Mouse (Mus musculus): ENCODE data around the gene Chd3. TPM values are rescaled to one million over a fixed set of nuclear protein-coding genes. Genes with fewer than 3 reads are reported as not detected.
A peak's percentile ranks its signal among the peaks of the same experiment; 100 is the strongest.

Gene Chd3
- polyA plus RNA-seq, 1 experiment from 2014 or later: 87.4 TPM

DNA sequence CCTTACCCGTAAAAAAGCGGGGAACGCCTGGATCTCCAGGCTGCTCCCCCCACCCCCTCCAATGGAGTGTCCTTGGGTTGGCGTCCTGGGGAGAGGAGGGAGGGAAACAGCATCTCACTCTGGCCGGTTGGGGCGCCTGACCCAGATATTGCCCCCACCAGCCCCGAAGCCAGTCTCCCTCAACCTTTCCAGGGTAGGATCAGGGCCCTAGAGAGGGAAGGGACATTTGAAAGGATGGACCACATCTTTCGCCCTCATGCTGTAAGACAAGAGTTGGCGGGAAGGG lies 42.1 kb downstream of the Chd3 start:
- Histone ChIP-seq H3K36me3 (ENCODE audit: control insufficient read depth, insufficient read depth, low read length) (no peaks in the 10 kb centered on the region), H3K4me3 (ENCODE audit: low read depth, low read length) (peak overlapping the region; percentile 54; the same call in 1 of the 2 replicates), H3K9me3 (ENCODE audit: control insufficient read depth, low read depth, low read length) (no peaks in the 10 kb centered on the region), H3K27ac (ENCODE audit: low read length) (no peak overlapping the region), H3K4me2 (replicated peaks; ENCODE audit: low read depth, low read length) (peak overlapping the region; percentile 97; the same call in 1 of the 2 replicates), H3K27me3 (ENCODE audit: control insufficient read depth, insufficient read depth, low read length) (peaks cover 3% of the 10 kb centered on the region; the same call in 1 of the 2 replicates), H3K9ac (replicated peaks; ENCODE audit: low read depth, low read length) (no peak overlapping the region), H3K4me1 (ENCODE audit: control insufficient read depth, insufficient read depth, low read length) (peaks cover 27% of the 10 kb centered on the region)
- no peak for ATAC-seq (ENCODE audit: insufficient number of reproducible peaks, insufficient read depth, low FRiP score, low read depth)
- WGBS: 15% methylated on average over 9 of the region's 9 CpGs

DNA sequence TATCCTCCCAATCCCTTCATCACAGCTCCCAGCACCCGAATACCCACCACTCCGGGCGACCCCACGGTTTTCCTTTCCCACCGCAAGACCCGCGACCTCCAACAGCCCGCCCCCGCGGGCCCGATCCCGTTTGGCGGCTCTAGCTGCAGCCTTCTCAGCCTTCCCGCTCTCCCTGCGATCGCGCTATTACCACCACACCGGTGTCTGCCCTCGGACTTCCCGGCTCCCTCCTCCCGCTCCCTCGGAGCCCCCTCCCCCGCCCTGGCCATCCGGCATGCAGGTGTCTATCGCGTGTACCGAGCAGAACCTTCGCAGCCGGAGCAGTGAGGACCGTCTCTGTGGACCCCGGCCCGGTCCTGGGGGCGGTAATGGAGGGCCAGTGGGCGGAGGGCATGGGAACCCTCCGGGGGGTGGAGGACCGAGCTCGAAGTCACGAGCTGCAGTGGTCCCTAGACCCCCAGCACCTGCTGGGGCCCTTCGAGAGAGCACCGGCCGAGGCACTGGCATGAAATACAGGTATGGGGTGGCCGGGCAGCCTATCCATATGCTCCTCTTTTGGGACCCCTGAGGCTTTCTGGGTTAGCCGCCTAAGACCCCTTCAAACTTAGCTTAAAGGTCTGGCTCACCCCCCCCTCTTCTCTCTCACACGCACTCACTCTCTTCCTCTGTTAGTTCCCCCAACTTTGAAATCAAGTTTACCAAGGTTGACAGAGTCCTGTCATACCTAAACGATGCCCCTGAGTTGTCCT lies 42.6 kb downstream of the Chd3 start:
- Histone ChIP-seq H3K9ac (replicated peaks; ENCODE audit: low read depth, low read length) (peak overlapping the region; percentile 28; the same call in 1 of the 2 replicates), H3K9me3 (ENCODE audit: control insufficient read depth, low read depth, low read length) (no peaks in the 10 kb centered on the region), H3K4me3 (ENCODE audit: low read depth, low read length) (peak overlapping the region; percentile 54), H3K4me1 (ENCODE audit: control insufficient read depth, insufficient read depth, low read length) (peaks cover 28% of the 10 kb centered on the region), H3K36me3 (ENCODE audit: control insufficient read depth, insufficient read depth, low read length) (no peaks in the 10 kb centered on the region), H3K27me3 (ENCODE audit: control insufficient read depth, insufficient read depth, low read length) (peaks cover 3% of the 10 kb centered on the region; the same call in 1 of the 2 replicates), H3K4me2 (replicated peaks; ENCODE audit: low read depth, low read length) (peak overlapping the region; percentile 97), H3K27ac (ENCODE audit: low read length) (no peak overlapping the region)
- 2% methylated on average over 45 of the region's 45 CpGs for WGBS
- no peak for ATAC-seq (ENCODE audit: insufficient number of reproducible peaks, insufficient read depth, low FRiP score, low read depth)

DNA sequence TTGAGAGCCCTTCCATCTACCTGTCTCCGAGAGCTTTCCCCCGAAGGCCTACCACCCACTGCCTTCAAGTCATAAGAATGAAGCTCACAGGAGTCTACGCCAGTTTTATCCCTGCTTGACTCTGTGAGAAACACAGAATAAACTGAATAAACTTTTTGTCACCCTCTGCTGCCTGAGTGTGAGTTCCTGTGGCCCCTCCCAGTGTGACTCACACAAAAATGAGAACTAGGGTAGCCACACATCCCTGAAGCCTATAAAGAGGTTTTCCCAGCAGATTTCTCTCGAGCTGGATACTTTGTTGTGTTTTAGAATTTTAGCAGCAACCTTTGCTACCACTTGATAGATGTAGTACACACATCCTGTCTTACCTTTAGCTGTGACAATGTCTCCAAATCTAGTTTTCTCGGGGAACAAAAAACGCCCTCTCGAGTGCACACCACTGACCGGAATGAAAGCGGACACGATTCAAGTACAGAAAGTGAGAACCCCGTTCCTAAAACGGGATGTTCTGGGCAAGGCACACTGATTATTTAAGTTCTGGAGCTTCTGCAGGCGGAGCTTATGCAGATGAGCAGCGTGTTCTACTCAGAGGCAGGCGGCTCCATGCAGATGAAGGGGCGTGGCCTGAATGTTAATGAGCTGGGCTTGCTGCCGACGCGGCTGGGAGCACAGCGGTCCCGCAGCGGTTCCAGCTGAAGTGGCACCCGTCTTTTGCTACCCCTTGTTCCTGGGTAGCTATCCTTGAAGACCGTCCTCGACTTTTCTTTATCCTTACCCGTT lies 43.4 kb downstream of the Chd3 start, which contains the start of gene Kcnab3:
TSS of gene Kcnab3 (plus strand) at position 631 of the 780 bp plus-strand sequence.
- peaks cover 23% of the 10 kb centered on the region for H3K4me1 ChIP-seq (ENCODE audit: control insufficient read depth, insufficient read depth, low read length)
- no peaks in the 10 kb centered on the region for H3K36me3 ChIP-seq (ENCODE audit: control insufficient read depth, insufficient read depth, low read length)
- peaks cover 3% of the 10 kb centered on the region; the same call in 1 of the 2 replicates for H3K27me3 ChIP-seq (ENCODE audit: control insufficient read depth, insufficient read depth, low read length)
- peak within 1 kb of the TSS; percentile 97 for H3K4me2 ChIP-seq (replicated peaks; ENCODE audit: low read depth, low read length)
- no peak within 1 kb of the TSS for H3K27ac ChIP-seq (ENCODE audit: low read length)
- 10% methylated on average over 26 of the region's 26 CpGs for WGBS
- peak; percentile 70; the same call in 1 of the 2 replicates for ATAC-seq (ENCODE audit: insufficient number of reproducible peaks, insufficient read depth, low FRiP score, low read depth)
- peak within 1 kb of the TSS; percentile 54 for H3K4me3 ChIP-seq (ENCODE audit: low read depth, low read length)
- H3K9ac ChIP-seq (replicated peaks; ENCODE audit: low read depth, low read length): peak within 1 kb of the TSS; percentile 28; the same call in 1 of the 2 replicates
- H3K9me3 ChIP-seq (ENCODE audit: control insufficient read depth, low read depth, low read length): no peaks in the 10 kb centered on the region

GRCm38 (mm10) chr11:69324749-69325148 lies 44.5 kb downstream of the Chd3 start:
- Histone ChIP-seq H3K27ac (ENCODE audit: low read length) (no peak overlapping the region), H3K4me1 (ENCODE audit: control insufficient read depth, insufficient read depth, low read length) (peaks cover 23% of the 10 kb centered on the region), H3K9me3 (ENCODE audit: control insufficient read depth, low read depth, low read length) (no peaks in the 10 kb centered on the region), H3K36me3 (ENCODE audit: control insufficient read depth, insufficient read depth, low read length) (peaks cover 2% of the 10 kb centered on the region; the same call in 1 of the 2 replicates), H3K9ac (replicated peaks; ENCODE audit: low read depth, low read length) (no peak overlapping the region), H3K27me3 (ENCODE audit: control insufficient read depth, insufficient read depth, low read length) (peaks cover 3% of the 10 kb centered on the region; the same call in 1 of the 2 replicates), H3K4me3 (ENCODE audit: low read depth, low read length) (peak overlapping the region; percentile 67; the same call in 1 of the 2 replicates), H3K4me2 (replicated peaks; ENCODE audit: low read depth, low read length) (peak overlapping the region; percentile 88; the same call in 1 of the 2 replicates)
- no peak for ATAC-seq (ENCODE audit: insufficient number of reproducible peaks, insufficient read depth, low FRiP score, low read depth)
- WGBS: 78% methylated on average over 6 of the region's 6 CpGs

- peaks cover 23% of the 10 kb centered on the region for H3K4me1 ChIP-seq (ENCODE audit: control insufficient read depth, insufficient read depth, low read length)
- peak; percentile 95 for ATAC-seq (ENCODE audit: insufficient number of reproducible peaks, insufficient read depth, low FRiP score, low read depth)
- peak within 1 kb of the TSS; percentile 88 for H3K4me2 ChIP-seq (replicated peaks; ENCODE audit: low read depth, low read length)
- WGBS: under 1% methylated on average over 30 of the region's 30 CpGs
- peaks cover 3% of the 10 kb centered on the region; the same call in 1 of the 2 replicates for H3K27me3 ChIP-seq (ENCODE audit: control insufficient read depth, insufficient read depth, low read length)
- peaks cover 13% of the 10 kb centered on the region for H3K36me3 ChIP-seq (ENCODE audit: control insufficient read depth, insufficient read depth, low read length)
- peak within 1 kb of the TSS; percentile 80 for H3K27ac ChIP-seq (ENCODE audit: low read length)
- peak within 1 kb of the TSS; percentile 74 for H3K9ac ChIP-seq (replicated peaks; ENCODE audit: low read depth, low read length)
- H3K4me3 ChIP-seq (ENCODE audit: low read depth, low read length): peak within 1 kb of the TSS; percentile 67
- H3K9me3 ChIP-seq (ENCODE audit: control insufficient read depth, low read depth, low read length): no peaks in the 10 kb centered on the region
Measured at GRCm38 (mm10) chr11:69323667-69324111, 45.5 kb downstream of the Chd3 start, which contains the start of the genes Cntrob and Trappc1. TSS of gene Cntrob (minus strand) at chr11:69323775. TSS of gene Trappc1 (plus strand) at chr11:69323980.

DNA sequence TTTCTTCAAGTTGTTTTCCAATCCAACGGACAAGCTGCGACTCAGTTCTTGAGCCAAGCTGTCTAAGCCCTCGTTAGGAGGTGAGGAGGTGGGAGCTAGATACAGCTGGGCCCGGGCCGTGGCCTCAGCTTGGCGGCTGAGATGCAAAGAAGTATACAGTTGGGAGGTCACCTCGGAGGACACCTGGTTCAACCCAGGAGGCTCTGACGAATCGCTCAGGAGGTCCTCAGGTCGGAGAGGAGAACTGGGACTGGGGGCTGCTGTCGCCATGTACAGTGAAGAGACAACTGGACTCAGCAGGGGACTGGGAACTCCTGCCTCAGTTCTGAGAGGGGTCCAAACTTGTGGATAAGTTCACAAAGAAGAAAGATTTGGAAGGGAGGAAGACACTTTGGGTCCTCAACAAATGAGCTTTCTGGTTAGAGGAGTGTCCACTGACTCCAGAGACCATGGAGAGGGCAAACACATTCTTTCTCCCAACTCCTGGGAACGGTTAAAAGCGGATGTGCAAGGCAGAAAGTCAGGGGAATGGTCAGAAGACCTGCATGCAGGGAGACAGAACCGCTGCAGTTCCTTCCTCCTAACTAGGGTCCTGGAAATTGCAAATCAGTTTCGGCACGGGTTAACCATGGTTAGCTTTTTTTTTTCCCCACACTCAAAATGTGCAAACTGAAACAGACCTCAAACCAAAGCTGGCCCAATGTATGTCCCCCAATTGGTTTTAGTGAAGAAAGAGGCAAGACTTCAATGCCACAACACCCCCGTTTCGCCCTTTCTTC lies 46.3 kb downstream of the Chd3 start:
- Histone ChIP-seq H3K9ac (replicated peaks; ENCODE audit: low read depth, low read length) (peak overlapping the region; percentile 74), H3K27me3 (ENCODE audit: control insufficient read depth, insufficient read depth, low read length) (peaks cover 3% of the 10 kb centered on the region; the same call in 1 of the 2 replicates), H3K4me2 (replicated peaks; ENCODE audit: low read depth, low read length) (peak overlapping the region; percentile 70), H3K4me3 (ENCODE audit: low read depth, low read length) (peak overlapping the region; percentile 67), H3K36me3 (ENCODE audit: control insufficient read depth, insufficient read depth, low read length) (peaks cover 18% of the 10 kb centered on the region), H3K27ac (ENCODE audit: low read length) (peak overlapping the region; percentile 80), H3K4me1 (ENCODE audit: control insufficient read depth, insufficient read depth, low read length) (peaks cover 23% of the 10 kb centered on the region), H3K9me3 (ENCODE audit: control insufficient read depth, low read depth, low read length) (no peaks in the 10 kb centered on the region)
- no peak for ATAC-seq (ENCODE audit: insufficient number of reproducible peaks, insufficient read depth, low FRiP score, low read depth)
- WGBS: 9% methylated on average over 18 of the region's 18 CpGs

DNA sequence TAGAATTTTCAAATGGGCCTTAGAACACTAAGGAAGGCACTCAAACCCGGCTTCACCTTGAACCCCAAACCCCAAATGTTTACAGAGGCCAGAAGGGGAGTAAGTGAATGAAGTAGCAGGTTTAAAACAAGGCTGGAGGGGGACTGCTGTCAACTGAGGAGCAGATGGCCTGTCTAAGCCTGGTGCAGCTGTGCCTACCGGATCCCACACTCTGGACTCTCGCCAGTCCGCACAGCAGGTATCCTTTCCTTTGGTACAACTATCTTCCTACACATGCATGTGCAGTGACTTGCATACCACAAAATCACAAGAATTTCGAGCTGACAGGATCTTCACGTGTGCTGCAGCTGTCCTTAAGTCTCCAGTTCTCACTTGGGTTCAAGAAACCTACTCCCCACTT lies 47.2 kb downstream of the Chd3 start:
- H3K4me2 ChIP-seq (replicated peaks; ENCODE audit: low read depth, low read length): peak overlapping the region; percentile 70
- no peak for ATAC-seq (ENCODE audit: insufficient number of reproducible peaks, insufficient read depth, low FRiP score, low read depth)

More for the DNA sequence above, 47.2 kb downstream of the Chd3 start:
- H3K4me3 ChIP-seq (ENCODE audit: low read depth, low read length): peak overlapping the region; percentile 67
- H3K36me3 ChIP-seq (ENCODE audit: control insufficient read depth, insufficient read depth, low read length): peaks cover 24% of the 10 kb centered on the region
- no peak overlapping the region for H3K27ac ChIP-seq (ENCODE audit: low read length)
- no peaks in the 10 kb centered on the region for H3K9me3 ChIP-seq (ENCODE audit: control insufficient read depth, low read depth, low read length)
- peaks cover 23% of the 10 kb centered on the region for H3K4me1 ChIP-seq (ENCODE audit: control insufficient read depth, insufficient read depth, low read length)
- WGBS: 67% methylated on average over 6 of the region's 6 CpGs
- H3K9ac ChIP-seq (replicated peaks; ENCODE audit: low read depth, low read length): no peak overlapping the region
- H3K27me3 ChIP-seq (ENCODE audit: control insufficient read depth, insufficient read depth, low read length): peaks cover 3% of the 10 kb centered on the region; the same call in 1 of the 2 replicates
